Mouse (Mus musculus) frontal cortex, postnatal 14 days (tissue): ENCODE results near the gene Gzma.

ENCODE experiments used
- DNase-seq, 2 experiments: peaks; one replicate each; pipeline ENCODE4 v3.0.0; 2022; ENCODE audit warnings: low spot score in 2 of 2

Gzma gene

GRCm38 (mm10) chr13:113046211-113046883, 54.4 kb downstream of the Gzma start, which contains the start of gene Gpx8:
Gene Gpx8, minus strand, starts transcription at chr13:113046410.
- DNase-seq = peak in 1 of 2 experiments; percentile 8

- no peak for DNase-seq
Observed at GRCm38 (mm10) chr13:113045458-113046110, 55.2 kb downstream of the Gzma start.

- no peak for DNase-seq
Observed at GRCm38 (mm10) chr13:113044876-113045275, 55.9 kb downstream of the Gzma start.
